8 mouse cellular contexts compared by ENCODE assay signal in genomic region chr1:120098327-120098726, GRCm38 (mm10). TPM values are rescaled to one million over a fixed set of nuclear protein-coding genes. Genes with fewer than 3 reads are reported as not detected.
DNase-seq lines count a peak whose midpoint lies in the region.

No protein-coding gene starts in this region.

- intact Hi-C loops in heart, postnatal 14 days (cut with DNase I): loop anchor here (2.0 to 10.0 kb wide), 3 partner anchors 56 to 454 kb away; no protein-coding TSS in a partner anchor
- intact Hi-C loops in left cerebral cortex, postnatal 4 days (cut with DNase I): no loop called here

- peak; percentile 81 for DNase-seq in layer of hippocampus, adult 11-12 months (ENCODE audit: low spot score)
- no peak for DNase-seq in layer of hippocampus, adult 9-11 months
- peak; percentile 88 for DNase-seq in NIH3T3 (ENCODE audit: low read depth)
- DNase-seq in cerebellum, adult 8-10 months: peak; percentile 61
- DNase-seq in heart, postnatal 14 days: peak; percentile 69 to 80
- peak; percentile 42 for DNase-seq in left cerebral cortex, postnatal 4 days
- DNase-seq in retina, postnatal 1 day: peak; percentile 59
- peak; percentile 42 for DNase-seq in yolk sac, embryonic 10.5 days (ENCODE audit: low spot score)

RNA-seq across cellular contexts. Expression of gene Dbi, which starts 22.6 kb away (rescaled TPM):
- total RNA-seq in heart, postnatal 14 days (2021): 100 to 1,000 TPM; 331 to 352 TPM
- total RNA-seq in left cerebral cortex, postnatal 4 days (2021): 100 to 1,000 TPM; 335 to 344 TPM

RNA-seq across cellular contexts. Expression of gene 3110009E18Rik, which starts 22.7 kb away (rescaled TPM):
- 1 to 10 TPM; 5.4 to 5.5 TPM for total RNA-seq in heart, postnatal 14 days (2021)
- 10 to 100 TPM; 11.2 to 11.8 TPM for total RNA-seq in left cerebral cortex, postnatal 4 days (2021)

RNA-seq across cellular contexts. Expression of gene Tmem37, which starts 24.5 kb away (rescaled TPM):
- 1 to 10 TPM; 5.5 to 6.3 TPM for total RNA-seq in heart, postnatal 14 days (2021)
- total RNA-seq in left cerebral cortex, postnatal 4 days (2021): 1 to 10 TPM; 1.4 to 1.8 TPM
